Mouse (Mus musculus) limb, embryonic 12.5 days (tissue): ENCODE measurements around the gene Adamts2. TPM values are rescaled to one million over a fixed set of nuclear protein-coding genes. Genes with fewer than 3 reads are reported as not detected.

Experiments used
- ATAC-seq: fragments of 200-750 bp; cut with Nextera tagmentation; 2 replicates; pipeline ENCODE4 v1.8.0; 2017; ENCODE audit warnings: low read depth, moderate TSS enrichment; ENCODE audit not compliant: insufficient number of reproducible peaks, insufficient read depth, low FRiP score, low TSS enrichment
- H3K27ac ChIP-seq: fragments of 300-500 bp; sonication (generic); 2 replicates; pipeline ENCODE4 v1.5.1; 2016; ENCODE audit warnings: mild to moderate bottlenecking, moderate library complexity
- H3K27me3 ChIP-seq: fragments of 300-500 bp; sonication (generic); 2 replicates; pipeline ENCODE4 v1.6.1; 2016; ENCODE audit warnings: mild to moderate bottlenecking, moderate library complexity
- H3K36me3 ChIP-seq: fragments of 300-500 bp; sonication (generic); 2 replicates; pipeline ENCODE4 v1.6.1; 2016; ENCODE audit warnings: mild to moderate bottlenecking, moderate library complexity
- H3K4me1 ChIP-seq: fragments of 300-500 bp; sonication (generic); replicated peaks from 2 replicates; pipeline ENCODE4 v1.6.1; 2016
- H3K4me2 ChIP-seq: fragments of 300-500 bp; sonication (generic); 2 replicates; pipeline ENCODE4 v1.6.1; 2016; ENCODE audit warnings: mild to moderate bottlenecking, moderate library complexity
- H3K4me3 ChIP-seq: fragments of 300-500 bp; sonication (generic); replicated peaks from 2 replicates; pipeline ENCODE4 v1.5.1; 2016; ENCODE audit warnings: mild to moderate bottlenecking
- H3K9ac ChIP-seq: fragments of 300-500 bp; sonication (generic); replicated peaks from 2 replicates; pipeline ENCODE4 v1.6.1; 2016; ENCODE audit warnings: mild to moderate bottlenecking, moderate library complexity
- H3K9me3 ChIP-seq: fragments of 300-500 bp; sonication (generic); 2 replicates; pipeline ENCODE4 v1.6.1; 2016; ENCODE audit warnings: mild to moderate bottlenecking, moderate library complexity
- whole genome bisulfite sequencing: fragments of 180-500 bp; shearing (Covaris S2); methylation state at CpG from one replicate; pipeline ENCODE4 v1.1.7; 2016; 5-methylcytosine and 5-hydroxymethylcytosine counted together
- polyA plus RNA-seq: library from polyadenylated mRNA; unstranded; fragments of >200 nt; fragmentation: Nextera tagmentation; extraction: Ambion mirVana; gene quantifications from 2 replicates; pipeline ENCODE4 v1.2.1, GENCODE M21; 2016

The Adamts2 gene
- polyA plus RNA-seq, 1 experiment from 2014 or later, result 2.8 TPM

DNA sequence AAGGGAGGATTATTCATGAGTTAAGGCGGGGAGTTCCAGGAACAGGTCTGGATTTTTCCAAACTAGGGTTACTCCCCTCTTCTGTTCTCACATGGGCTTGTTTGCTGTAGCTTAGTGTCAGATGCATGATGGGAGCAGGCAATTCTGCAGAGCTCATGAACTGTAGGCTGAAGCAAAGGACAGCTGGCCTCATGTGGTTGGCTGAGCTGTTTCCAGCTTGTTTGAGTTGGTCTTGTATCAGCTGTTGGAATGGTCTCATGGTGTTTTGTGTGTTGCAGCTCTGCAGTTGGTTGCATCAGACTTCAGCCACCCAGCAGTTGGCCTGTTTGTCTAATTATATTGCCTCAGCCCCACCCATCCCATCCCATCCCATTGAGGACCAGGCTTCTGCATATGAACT is 105.4 kb downstream of the Adamts2 start:
- Histone ChIP-seq H3K9ac (no peak overlapping the region), H3K4me2 (no peak overlapping the region), H3K9me3 (no peaks in the 10 kb centered on the region), H3K4me1 (no peaks in the 10 kb centered on the region), H3K36me3 (no peaks in the 10 kb centered on the region), H3K27ac (no peak overlapping the region), H3K4me3 (no peak overlapping the region), H3K27me3 (no peaks in the 10 kb centered on the region; the same call in none of the 2 replicates)
- 82% methylated on average over 1 of the region's 1 CpGs for WGBS
- no peak for ATAC-seq

- no peak overlapping the region for H3K4me3 ChIP-seq
- H3K36me3 ChIP-seq, result no peaks in the 10 kb centered on the region
- H3K27me3 ChIP-seq, result peaks cover 14% of the 10 kb centered on the region
- H3K4me1 ChIP-seq, result peaks cover 17% of the 10 kb centered on the region
- H3K27ac ChIP-seq, result no peak overlapping the region
- H3K9me3 ChIP-seq, result no peaks in the 10 kb centered on the region
- no peak overlapping the region for H3K9ac ChIP-seq
- WGBS, result 34% methylated on average over 21 of the region's 21 CpGs
- ATAC-seq, result 0 out of 2 replicates have a peak, but pooled peaks have one; percentile 42
- peak overlapping the region; percentile 18; the same call in 1 of the 2 replicates for H3K4me2 ChIP-seq
Measured at GRCm38 (mm10) chr11:50713610-50714202, 111.8 kb downstream of the Adamts2 start.

DNA sequence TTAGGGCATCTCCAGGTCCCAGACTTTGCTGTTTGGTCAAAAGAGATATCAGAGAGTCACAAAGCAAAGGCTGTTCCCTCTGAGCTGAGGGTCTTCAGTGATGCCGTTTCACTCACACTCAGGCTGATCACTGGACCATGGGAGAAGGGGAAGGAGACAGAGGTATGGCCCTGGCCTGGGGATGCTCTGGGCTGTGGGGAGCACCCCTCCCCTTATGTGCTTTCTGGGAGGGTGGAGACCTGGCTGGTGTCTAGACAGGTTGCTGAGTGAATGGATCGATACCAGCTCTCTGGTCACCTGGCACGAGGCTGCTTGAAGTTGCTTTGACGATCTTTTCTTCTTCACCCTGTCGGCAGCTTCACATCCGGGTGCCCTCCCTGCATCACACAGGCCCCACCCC is 113.2 kb downstream of the Adamts2 start:
- no peak overlapping the region for H3K4me3 ChIP-seq
- H3K27me3 ChIP-seq, result peaks cover 14% of the 10 kb centered on the region; the same call in 1 of the 2 replicates
- H3K9ac ChIP-seq, result no peak overlapping the region
- no peak overlapping the region for H3K4me2 ChIP-seq
- H3K36me3 ChIP-seq, result no peaks in the 10 kb centered on the region
- no peak overlapping the region for H3K27ac ChIP-seq
- no peaks in the 10 kb centered on the region for H3K9me3 ChIP-seq
- WGBS, result 60% methylated on average over 6 of the region's 6 CpGs
- ATAC-seq, result no peak
- peaks cover 31% of the 10 kb centered on the region for H3K4me1 ChIP-seq

DNA sequence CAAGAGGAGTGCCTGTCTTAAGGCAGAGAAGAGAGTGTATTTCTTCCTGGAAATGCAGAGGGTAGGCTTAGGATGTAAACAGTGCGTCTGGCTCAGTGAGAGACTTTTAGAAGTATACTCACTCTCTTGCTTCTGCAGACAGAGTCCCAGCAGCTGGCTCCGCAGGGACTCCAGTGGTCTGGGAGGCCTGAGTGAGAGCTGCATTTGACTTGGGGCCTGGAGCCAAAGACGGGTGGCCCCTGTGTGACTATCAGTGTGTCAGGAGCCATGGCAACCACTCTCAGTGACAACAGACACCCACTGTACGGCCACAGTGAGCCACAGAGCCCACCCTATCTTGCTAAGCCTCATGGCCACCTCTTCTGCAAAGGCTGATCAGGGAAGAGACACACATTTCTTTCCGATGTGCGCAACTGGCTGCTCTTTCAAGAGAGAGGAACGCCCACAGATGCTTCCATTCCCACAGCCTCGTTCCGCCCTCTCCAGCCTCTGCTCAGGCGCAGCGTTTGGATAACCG is 115.6 kb downstream of the Adamts2 start:
- H3K9ac ChIP-seq, result no peak overlapping the region
- H3K27ac ChIP-seq, result peak overlapping the region; percentile 56; the same call in 1 of the 2 replicates
- H3K4me1 ChIP-seq, result peaks cover 48% of the 10 kb centered on the region
- no peaks in the 10 kb centered on the region for H3K9me3 ChIP-seq
- WGBS, result 72% methylated on average over 12 of the region's 12 CpGs
- peaks cover 16% of the 10 kb centered on the region; the same call in 1 of the 2 replicates for H3K27me3 ChIP-seq
- ATAC-seq, result no peak
- no peaks in the 10 kb centered on the region for H3K36me3 ChIP-seq
- H3K4me2 ChIP-seq, result no peak overlapping the region
- H3K4me3 ChIP-seq, result no peak overlapping the region

DNA sequence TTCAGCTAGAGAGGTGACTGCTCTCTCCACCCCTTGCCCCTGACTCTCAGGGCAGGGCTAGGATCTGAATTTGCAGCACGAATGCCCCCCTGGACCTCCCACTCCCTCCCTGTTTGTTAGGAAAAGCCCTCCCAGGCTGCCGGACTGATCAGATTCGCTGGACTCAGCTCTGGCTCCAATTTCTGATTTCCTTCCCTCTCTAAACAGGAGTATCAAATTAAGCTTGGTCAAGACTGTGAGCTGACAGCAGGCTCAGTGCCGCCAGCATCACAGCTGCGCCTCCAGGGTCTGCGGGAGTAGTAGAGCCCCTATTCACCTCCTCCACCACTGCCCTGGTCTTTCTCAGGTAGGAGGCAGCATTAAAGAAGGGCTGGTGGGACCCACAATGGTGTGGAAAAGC is 117.0 kb downstream of the Adamts2 start:
- H3K4me1 ChIP-seq, result peaks cover 48% of the 10 kb centered on the region
- no peak overlapping the region for H3K27ac ChIP-seq
- 0 out of 2 replicates have a peak overlapping the region, but pooled peaks have one; percentile 6 for H3K4me2 ChIP-seq
- H3K4me3 ChIP-seq, result no peak overlapping the region
- no peaks in the 10 kb centered on the region for H3K36me3 ChIP-seq
- 0 out of 2 replicates have a peak, but pooled peaks cover 4% of the 10 kb centered on the region for H3K9me3 ChIP-seq
- H3K9ac ChIP-seq, result no peak overlapping the region
- H3K27me3 ChIP-seq, result peaks cover 11% of the 10 kb centered on the region; the same call in 1 of the 2 replicates
- ATAC-seq, result no peak
- WGBS, result 12% methylated on average over 6 of the region's 6 CpGs

DNA sequence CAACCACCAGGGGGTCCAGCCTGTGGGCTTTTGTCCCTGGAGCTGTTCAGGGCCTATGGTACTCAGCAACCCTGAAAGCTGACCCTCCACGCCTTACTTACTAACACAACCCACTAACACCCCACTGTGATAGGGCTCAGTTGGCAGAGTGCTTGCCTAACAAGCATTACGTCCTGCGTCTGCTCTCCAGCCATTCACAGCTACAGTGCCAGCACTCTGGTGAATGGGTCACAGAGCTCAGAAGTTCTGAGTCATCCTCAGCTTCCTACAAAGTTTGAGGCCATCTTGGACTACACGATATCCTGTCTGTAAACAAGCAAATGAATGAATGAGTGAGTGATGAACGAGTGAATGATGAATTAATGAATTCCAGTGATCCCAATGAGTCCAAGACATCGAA is 118.5 kb downstream of the Adamts2 start:
- Histone ChIP-seq H3K36me3 (no peaks in the 10 kb centered on the region), H3K4me2 (no peak overlapping the region), H3K27me3 (0 out of 2 replicates have a peak, but pooled peaks cover 7% of the 10 kb centered on the region), H3K9ac (no peak overlapping the region), H3K4me3 (no peak overlapping the region), H3K4me1 (peaks cover 59% of the 10 kb centered on the region), H3K9me3 (0 out of 2 replicates have a peak, but pooled peaks cover 4% of the 10 kb centered on the region), H3K27ac (no peak overlapping the region)
- no peak for ATAC-seq
- 76% methylated on average over 6 of the region's 6 CpGs for whole genome bisulfite sequencing

GRCm38 (mm10) chr11:50720856-50721550 is 119.1 kb downstream of the Adamts2 start:
- Histone ChIP-seq H3K27ac (peak overlapping the region; percentile 64; the same call in 1 of the 2 replicates), H3K4me1 (peaks cover 61% of the 10 kb centered on the region), H3K27me3 (0 out of 2 replicates have a peak, but pooled peaks cover 7% of the 10 kb centered on the region), H3K4me3 (no peak overlapping the region), H3K36me3 (no peaks in the 10 kb centered on the region), H3K9ac (no peak overlapping the region), H3K9me3 (0 out of 2 replicates have a peak, but pooled peaks cover 4% of the 10 kb centered on the region), H3K4me2 (no peak overlapping the region)
- 47% methylated on average over 12 of the region's 12 CpGs for WGBS
- no peak for ATAC-seq

DNA sequence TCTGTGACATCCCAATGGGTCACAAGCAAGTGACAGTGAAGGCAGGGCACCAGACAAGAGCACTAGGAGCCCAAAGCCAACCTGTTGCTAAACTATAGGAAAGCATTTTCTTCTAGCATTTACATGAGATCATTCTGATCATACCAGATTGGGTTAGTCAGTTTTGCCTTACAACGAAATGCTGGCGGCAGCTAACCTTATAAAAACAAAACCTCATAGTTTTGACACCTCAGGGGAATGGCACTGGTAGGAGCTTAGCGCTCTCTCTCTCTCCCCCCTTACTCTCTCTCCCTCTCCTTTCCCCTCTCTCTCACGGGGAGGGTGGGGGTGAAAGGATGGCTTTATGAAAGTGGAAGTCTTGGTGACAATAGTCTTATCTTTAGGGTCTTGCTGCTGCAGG is 123.7 kb downstream of the Adamts2 start:
- H3K9ac ChIP-seq, result no peak overlapping the region
- ATAC-seq, result no peak
- 0 out of 2 replicates have a peak, but pooled peaks cover 2% of the 10 kb centered on the region for H3K27me3 ChIP-seq
- no peaks in the 10 kb centered on the region for H3K36me3 ChIP-seq
- 66% methylated on average over 4 of the region's 4 CpGs for WGBS
- H3K4me1 ChIP-seq, result peaks cover 28% of the 10 kb centered on the region
- no peak overlapping the region for H3K27ac ChIP-seq
- H3K4me3 ChIP-seq, result no peak overlapping the region
- H3K9me3 ChIP-seq, result 0 out of 2 replicates have a peak, but pooled peaks cover 4% of the 10 kb centered on the region
- no peak overlapping the region for H3K4me2 ChIP-seq

DNA sequence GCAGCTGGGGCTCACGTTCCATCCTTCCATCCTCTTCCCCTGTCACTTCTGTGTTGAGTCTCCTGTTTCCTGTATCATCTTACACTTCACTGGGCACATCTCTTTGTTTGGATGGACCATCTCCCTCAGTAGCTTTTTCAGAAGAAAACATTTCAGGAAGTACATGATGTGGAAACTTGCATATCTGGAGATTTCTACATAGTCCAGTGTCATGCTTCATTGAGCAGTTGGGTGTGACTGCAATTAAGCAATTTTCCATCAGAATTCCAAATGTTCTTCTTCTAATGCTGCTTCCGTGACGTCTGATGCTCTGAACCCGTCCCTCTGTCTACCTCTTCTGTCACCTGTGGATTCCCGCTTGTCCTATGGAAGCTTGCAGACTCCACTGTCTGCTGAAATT is 124.2 kb downstream of the Adamts2 start:
- H3K4me2 ChIP-seq, result no peak overlapping the region
- H3K27me3 ChIP-seq, result 0 out of 2 replicates have a peak, but pooled peaks cover 2% of the 10 kb centered on the region
- no peak for ATAC-seq
- H3K27ac ChIP-seq, result no peak overlapping the region
- WGBS, result 84% methylated on average over 5 of the region's 5 CpGs
- H3K36me3 ChIP-seq, result no peaks in the 10 kb centered on the region
- peaks cover 23% of the 10 kb centered on the region for H3K4me1 ChIP-seq
- 0 out of 2 replicates have a peak, but pooled peaks cover 4% of the 10 kb centered on the region for H3K9me3 ChIP-seq
- H3K9ac ChIP-seq, result no peak overlapping the region
- H3K4me3 ChIP-seq, result no peak overlapping the region

GRCm38 (mm10) chr11:50733146-50733545 is 131.3 kb downstream of the Adamts2 start:
- no peak for ATAC-seq
- no peaks in the 10 kb centered on the region for H3K4me1 ChIP-seq
- H3K27me3 ChIP-seq, result no peaks in the 10 kb centered on the region
- H3K27ac ChIP-seq, result no peak overlapping the region
- no peaks in the 10 kb centered on the region for H3K36me3 ChIP-seq
- H3K9me3 ChIP-seq, result no peaks in the 10 kb centered on the region
- H3K9ac ChIP-seq, result no peak overlapping the region
- 51% methylated on average over 3 of the region's 3 CpGs for WGBS
- H3K4me2 ChIP-seq, result no peak overlapping the region
- H3K4me3 ChIP-seq, result no peak overlapping the region

DNA sequence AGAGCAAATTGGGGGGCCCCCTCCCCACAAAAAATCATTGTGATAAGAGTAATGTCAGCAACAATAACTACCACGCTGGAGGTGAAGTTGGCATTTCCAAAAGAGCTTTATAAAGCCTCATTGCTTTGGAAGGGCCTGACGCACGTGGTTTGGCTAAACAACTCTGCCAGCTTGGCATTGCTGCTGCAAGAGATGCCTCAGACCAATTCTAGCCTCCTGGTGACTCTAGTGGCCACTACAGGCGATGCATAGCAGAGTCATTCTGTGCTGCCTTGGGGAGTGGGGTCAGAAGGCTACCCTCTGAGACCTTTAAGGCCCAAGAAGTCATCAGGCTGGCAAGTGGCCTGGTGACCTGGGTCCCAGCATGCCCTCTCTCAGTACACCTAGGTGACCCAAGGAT is 132.2 kb downstream of the Adamts2 start:
- Histone ChIP-seq H3K4me1 (no peaks in the 10 kb centered on the region), H3K4me3 (no peak overlapping the region), H3K27ac (no peak overlapping the region), H3K9me3 (no peaks in the 10 kb centered on the region), H3K27me3 (no peaks in the 10 kb centered on the region), H3K4me2 (no peak overlapping the region), H3K9ac (no peak overlapping the region), H3K36me3 (no peaks in the 10 kb centered on the region)
- ATAC-seq, result no peak
- 74% methylated on average over 4 of the region's 4 CpGs for WGBS
